Mouse (Mus musculus) thymus, adult 2 months (tissue): ENCODE measurements around the gene Slc20a1.

ENCODE experiments used
- CTCF ChIP-seq: fragments of 200-500 bp; IDR thresholded peaks from 2 replicates; pipeline ENCODE4 v1.5.1; 2012; ENCODE audit warnings: mild to moderate bottlenecking, control low read depth, low read length, moderate library complexity, borderline replicate concordance; ENCODE audit not compliant: control insufficient read depth, poor library complexity, insufficient read depth; ENCODE audit errors: extremely low read depth
- POLR2A ChIP-seq: fragments of 200-500 bp; IDR thresholded peaks from 2 replicates; pipeline ENCODE4 v1.6.1; 2012; ENCODE audit warnings: mild to moderate bottlenecking, low read length, control low read depth, moderate library complexity; ENCODE audit not compliant: control insufficient read depth, poor library complexity, insufficient read depth; ENCODE audit errors: extremely low read depth

DNA sequence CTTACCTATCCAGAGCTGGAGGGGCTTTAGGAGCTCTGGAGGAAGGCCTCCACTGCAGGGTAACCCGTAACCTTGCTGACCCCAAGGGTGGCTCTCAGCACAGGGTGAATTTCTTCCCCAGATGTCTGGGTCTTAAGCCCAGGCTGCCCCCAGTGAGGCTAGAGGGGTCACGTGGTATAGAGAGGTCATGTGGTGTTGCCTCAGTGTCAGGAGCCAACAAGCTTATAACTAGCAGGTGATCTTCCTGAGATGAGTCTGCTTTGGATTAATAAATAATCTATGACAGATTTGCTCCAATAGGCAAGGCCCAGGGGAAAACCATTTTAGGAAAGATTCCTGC lies 55.0 kb downstream of the Slc20a1 start:
- TF ChIP-seq CTCF: no peak
- TF ChIP-seq POLR2A: no peak
